Mouse (Mus musculus) kidney, postnatal 14 days (tissue): ENCODE data around the gene Zfp654.

Experiments used
- DNase-seq: peaks from one replicate; pipeline ENCODE4 v3.0.0; 2022; ENCODE audit warnings: mixed read lengths

Gene Zfp654

DNA sequence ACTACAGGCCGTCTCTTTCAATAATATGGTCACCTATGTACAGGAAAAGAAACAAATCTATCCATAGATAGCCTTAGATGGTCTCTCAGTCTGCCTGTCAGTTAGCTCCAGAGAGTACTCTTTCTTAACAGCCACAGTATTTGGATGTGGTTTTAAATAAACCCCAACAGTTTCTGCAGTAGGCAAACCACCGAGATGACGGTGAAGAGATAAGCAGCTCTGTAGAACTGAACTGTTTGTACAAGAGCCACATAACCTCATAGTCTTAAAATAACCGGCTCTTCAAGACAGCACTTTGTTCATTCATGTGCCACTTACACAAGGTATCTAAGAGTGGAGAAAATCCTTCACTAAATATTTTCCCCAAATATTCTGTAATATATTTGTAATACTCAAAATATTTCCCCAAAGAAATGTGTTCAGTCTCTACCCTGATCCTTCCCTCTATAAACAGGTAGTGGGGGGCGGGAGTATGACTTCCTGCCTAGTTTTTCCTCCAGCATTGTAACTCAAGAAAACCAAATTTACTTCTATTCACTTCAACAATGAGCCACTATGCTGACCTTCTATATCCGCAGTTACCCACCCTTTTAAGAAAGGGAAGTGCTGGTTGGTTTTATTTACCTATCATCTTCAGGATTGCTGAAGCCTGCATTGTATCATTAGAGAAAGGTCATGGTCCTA lies 92.7 kb downstream of the Zfp654 start:
- DNase-seq, result no peak

GRCm38 (mm10) chr16:64757666-64758400 lies 93.6 kb downstream of the Zfp654 start:
- DNase-seq, result no peak

GRCm38 (mm10) chr16:64756321-64756720 lies 95.1 kb downstream of the Zfp654 start:
- no peak for DNase-seq

DNA sequence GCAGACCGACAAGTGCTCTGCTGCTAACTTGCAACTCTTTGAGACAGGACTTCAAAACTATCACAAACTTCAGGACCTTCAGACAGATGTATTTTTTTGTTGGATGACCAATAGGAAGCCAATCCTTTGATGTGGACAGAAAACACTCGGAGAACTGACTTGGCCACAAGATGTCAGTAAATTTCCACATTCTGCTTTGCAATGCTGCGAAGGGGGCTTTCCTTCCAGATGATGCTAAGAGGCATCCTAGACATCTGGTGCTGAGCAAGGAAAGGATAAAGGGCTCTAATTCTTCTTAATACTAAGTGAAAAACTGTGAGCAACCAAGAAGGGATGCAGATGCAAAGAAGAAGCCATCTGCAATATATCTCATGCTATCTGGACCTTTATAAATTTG lies 96.7 kb downstream of the Zfp654 start:
- DNase-seq, result peak; percentile 40

- no peak for DNase-seq
These were observed 97.3 kb downstream of the Zfp654 start for GRCm38 (mm10) chr16:64753990-64754742.

DNA sequence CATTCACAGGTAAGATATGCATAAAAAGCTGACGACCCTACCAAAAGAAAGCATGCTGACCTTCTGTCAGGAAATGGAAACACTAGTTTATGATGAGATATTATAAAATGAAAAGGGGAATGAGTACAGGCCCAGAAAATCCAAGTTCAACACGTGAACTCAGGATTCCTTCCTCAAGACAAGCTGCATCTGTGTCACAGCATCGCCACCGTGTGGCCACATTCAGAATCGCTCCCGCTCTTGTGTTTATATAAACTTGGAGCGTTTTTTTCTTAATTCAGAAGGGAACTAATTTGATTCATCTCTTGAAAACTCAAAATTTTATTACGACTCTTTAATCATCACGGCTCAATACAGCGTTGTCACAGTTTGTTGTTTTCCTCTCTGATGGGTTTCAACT lies 103.2 kb downstream of the Zfp654 start:
- DNase-seq, result peak; percentile 78

DNA sequence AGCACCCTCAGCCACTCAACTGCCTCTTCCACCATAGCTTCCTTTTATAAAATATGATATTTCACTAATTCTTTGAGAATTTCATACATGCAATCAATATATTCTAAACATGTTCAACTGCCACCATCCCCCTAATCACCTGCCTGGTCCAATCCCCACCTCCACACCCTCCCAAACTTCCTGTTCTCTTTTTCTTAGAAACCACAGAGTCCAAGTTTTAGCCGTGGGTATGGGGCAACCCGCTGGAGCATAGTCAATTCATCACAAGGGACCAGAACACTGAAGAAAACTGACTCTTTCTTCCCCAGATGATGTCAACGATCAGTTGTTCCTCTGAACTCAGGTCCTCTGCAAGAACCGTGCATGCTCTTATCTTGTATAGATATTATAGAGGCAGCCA lies 106.4 kb downstream of the Zfp654 start:
- no peak for DNase-seq

GRCm38 (mm10) chr16:64737289-64737688 lies 114.2 kb downstream of the Zfp654 start:
- DNase-seq, result no peak
